Mouse (Mus musculus): ENCODE results near the gene Mthfd1.

Mthfd1 gene

GRCm38 (mm10) chr12:76305107-76305506 lies 50.0 kb downstream of the Mthfd1 start:
- DNase-seq = no peak

GRCm38 (mm10) chr12:76306852-76307561 lies 51.9 kb downstream of the Mthfd1 start:
- no peak for DNase-seq

GRCm38 (mm10) chr12:76307964-76308363 lies 52.9 kb downstream of the Mthfd1 start:
- DNase-seq = peak; percentile 84

GRCm38 (mm10) chr12:76308436-76308835 lies 53.3 kb downstream of the Mthfd1 start:
- DNase-seq = no peak

- DNase-seq = no peak
These were observed 54.9 kb downstream of the Mthfd1 start for GRCm38 (mm10) chr12:76310007-76310406.

GRCm38 (mm10) chr12:76310633-76311032 lies 55.5 kb downstream of the Mthfd1 start:
- no peak for DNase-seq

GRCm38 (mm10) chr12:76311227-76311626 lies 56.1 kb downstream of the Mthfd1 start:
- no peak for DNase-seq

GRCm38 (mm10) chr12:76311951-76312350 lies 56.9 kb downstream of the Mthfd1 start:
- DNase-seq = no peak

GRCm38 (mm10) chr12:76318282-76319212 lies 63.4 kb downstream of the Mthfd1 start:
- no peak for DNase-seq

GRCm38 (mm10) chr12:76324679-76325431 lies 69.8 kb downstream of the Mthfd1 start, which contains the start of gene Akap5:
Gene Akap5, plus strand, starts transcription at chr12:76324891.
- peak; percentile 69 for DNase-seq

- peak; percentile 79 for DNase-seq
These were observed 71.5 kb downstream of the Mthfd1 start for GRCm38 (mm10) chr12:76326437-76327220.

- DNase-seq = no peak
These were observed 73.7 kb downstream of the Mthfd1 start for GRCm38 (mm10) chr12:76328567-76329354.

- DNase-seq = no peak
These were observed 78.6 kb downstream of the Mthfd1 start for GRCm38 (mm10) chr12:76333688-76334087.

GRCm38 (mm10) chr12:76335641-76336040 lies 80.5 kb downstream of the Mthfd1 start:
- no peak for DNase-seq

- no peak for DNase-seq
These were observed 81.2 kb downstream of the Mthfd1 start for GRCm38 (mm10) chr12:76336111-76336965.

GRCm38 (mm10) chr12:76341080-76341479 lies 86.0 kb downstream of the Mthfd1 start:
- peak; percentile 54 for DNase-seq

- no peak for DNase-seq
These were observed 90.8 kb downstream of the Mthfd1 start for GRCm38 (mm10) chr12:76345759-76346455.

- DNase-seq = no peak
These were observed 94.7 kb downstream of the Mthfd1 start for GRCm38 (mm10) chr12:76349680-76350220.

- DNase-seq = no peak
These were observed 105.8 kb downstream of the Mthfd1 start for GRCm38 (mm10) chr12:76360868-76361267.
